Mouse (Mus musculus): ENCODE data around the gene Dcaf11.

The Dcaf11 gene

GRCm38 (mm10) chr14:55557003-55557402 is 2.8 kb upstream of the Dcaf11 start:
- DNase-seq, result peak; percentile 85

GRCm38 (mm10) chr14:55557587-55557986 is 2.2 kb upstream of the Dcaf11 start:
- no peak for DNase-seq

GRCm38 (mm10) chr14:55558740-55559448 is 912 bp upstream of the Dcaf11 start:
- no peak for DNase-seq

GRCm38 (mm10) chr14:55560202-55561073 is 632 bp downstream of the Dcaf11 start, which contains the start of gene A730061H03Rik:
TSS of gene A730061H03Rik (minus strand) at chr14:55560406.
- DNase-seq, result peak; percentile 98

- no peak for DNase-seq
Observed at GRCm38 (mm10) chr14:55561860-55562259, 2.1 kb downstream of the Dcaf11 start.

- no peak for DNase-seq
Observed at GRCm38 (mm10) chr14:55563249-55563648, 3.4 kb downstream of the Dcaf11 start.

- DNase-seq, result no peak
Observed at GRCm38 (mm10) chr14:55565748-55566147, 5.9 kb downstream of the Dcaf11 start.

- DNase-seq, result no peak
Observed at GRCm38 (mm10) chr14:55567496-55567895, 7.7 kb downstream of the Dcaf11 start.

GRCm38 (mm10) chr14:55570588-55570987 is 10.8 kb downstream of the Dcaf11 start:
- no peak for DNase-seq

- no peak for DNase-seq
Observed at GRCm38 (mm10) chr14:55571760-55572159, 12.0 kb downstream of the Dcaf11 start.

GRCm38 (mm10) chr14:55575302-55575701 is 15.5 kb downstream of the Dcaf11 start, which contains the start of gene Fitm1:
TSS of gene Fitm1 (plus strand) at chr14:55575617.
- DNase-seq, result no peak

- no peak for DNase-seq
Observed at GRCm38 (mm10) chr14:55575711-55576110, 15.9 kb downstream of the Dcaf11 start.

GRCm38 (mm10) chr14:55576376-55576775 is 16.6 kb downstream of the Dcaf11 start:
- DNase-seq, result no peak

- DNase-seq, result peak; percentile 91
Observed at GRCm38 (mm10) chr14:55577871-55578667, 18.3 kb downstream of the Dcaf11 start, which contains the start of gene Psme1. TSS of gene Psme1 (plus strand) at chr14:55578123.

GRCm38 (mm10) chr14:55578668-55579269 is 19.0 kb downstream of the Dcaf11 start:
- DNase-seq, result no peak

GRCm38 (mm10) chr14:55579511-55580496 is 20.0 kb downstream of the Dcaf11 start:
- no peak for DNase-seq

- DNase-seq, result no peak
Observed at GRCm38 (mm10) chr14:55580731-55581130, 20.9 kb downstream of the Dcaf11 start.

- no peak for DNase-seq
Observed at GRCm38 (mm10) chr14:55581981-55582681, 22.3 kb downstream of the Dcaf11 start.

- DNase-seq, result no peak
Observed at GRCm38 (mm10) chr14:55584303-55584701, 24.5 kb downstream of the Dcaf11 start.

Measured in embryo, embryonic 11 days (tissue).